Mouse (Mus musculus) ES-E14 (cell line): Measurements from ENCODE around the gene Fkbp14. TPM values are rescaled to one million over a fixed set of nuclear protein-coding genes. Genes with fewer than 3 reads are reported as not detected.

ENCODE experiments used
- DNase-seq: peaks from one replicate; pipeline ENCODE4 v3.0.0-alpha.2; 2013; ENCODE audit warnings: low read depth, low spot score
- H3K27ac ChIP-seq: 2 replicates; pipeline ENCODE4 v1.5.1; 2012; ENCODE audit warnings: low read depth, mild to moderate bottlenecking, low read length, moderate library complexity, mixed read lengths; ENCODE audit not compliant: poor library complexity, insufficient read depth, severe bottlenecking
- H3K36me3 ChIP-seq: 2 replicates; pipeline ENCODE4 v1.6.1; 2012; ENCODE audit warnings: mild to moderate bottlenecking, low read length, moderate library complexity, mixed read lengths; ENCODE audit not compliant: control insufficient read depth, poor library complexity, insufficient read depth, severe bottlenecking
- H3K4me1 ChIP-seq, 2 experiments: fragments of 150-350 bp in 1 of 2; sonication (generic) in 1 of 2; 2 replicates each; pipeline ENCODE4 v1.6.1; 2012; ENCODE audit warnings: low read length in 2 of 2, mild to moderate bottlenecking in 1 of 2, mixed read lengths in 1 of 2; ENCODE audit not compliant: control insufficient read depth in 2 of 2, insufficient read depth in 2 of 2, poor library complexity in 1 of 2
- H3K4me3 ChIP-seq, 2 experiments: fragments of 150-350 bp in 1 of 2; sonication (generic) in 1 of 2; 2 replicates each; pipeline ENCODE4 v1.5.1; 2012; ENCODE audit warnings: low read length in 2 of 2, low read depth in 1 of 2, mild to moderate bottlenecking in 1 of 2, mixed read lengths in 1 of 2; ENCODE audit not compliant: insufficient read depth in 1 of 2, poor library complexity in 1 of 2, severe bottlenecking in 1 of 2
- H3K9ac ChIP-seq: 2 replicates; pipeline ENCODE4 v1.6.1; 2012; ENCODE audit warnings: low read depth, mild to moderate bottlenecking, low read length, mixed read lengths; ENCODE audit not compliant: poor library complexity, insufficient read depth, severe bottlenecking
- H3K9me3 ChIP-seq: fragments of 150-350 bp; sonication (generic); 2 replicates; pipeline ENCODE4 v1.6.1; 2012; ENCODE audit warnings: low read depth, mild to moderate bottlenecking, low read length; ENCODE audit not compliant: control insufficient read depth, insufficient read depth
- CHD2 ChIP-seq: IDR thresholded peaks from 2 replicates; pipeline ENCODE4 v1.6.1; 2014; ENCODE audit warnings: mild to moderate bottlenecking, low read depth, low read length, inconsistent platforms
- HCFC1 ChIP-seq: IDR thresholded peaks from 2 replicates; pipeline ENCODE4 v1.6.1; 2012; ENCODE audit warnings: low read length, inconsistent platforms, borderline replicate concordance; ENCODE audit not compliant: insufficient read depth
- MAFK ChIP-seq: IDR thresholded peaks from 2 replicates; pipeline ENCODE4 v1.6.1; 2014; ENCODE audit warnings: mild to moderate bottlenecking, low read depth, low read length, inconsistent platforms; ENCODE audit not compliant: insufficient read depth
- ZC3H11A ChIP-seq: IDR thresholded peaks from 2 replicates; pipeline ENCODE4 v1.6.1; 2012; ENCODE audit warnings: low read depth, mild to moderate bottlenecking, inconsistent platforms, low read length, borderline replicate concordance
- ZNF384 ChIP-seq: IDR thresholded peaks from 2 replicates; pipeline ENCODE4 v1.6.1; 2012; ENCODE audit warnings: low read depth, low read length, inconsistent platforms
- in situ Hi-C, 2 experiments: fragments of 600-800 bp; cut with MboI; formaldehyde crosslinking; loops; one replicate each; pipeline ENCODE4 v1.15.1; 2025; ENCODE audit warnings: low sequenced_read_pairs in 2 of 2, inconsistent platforms in 1 of 2; ENCODE audit not compliant: unreplicated experiment in 2 of 2
- total RNA-seq: library from RNA; depleted of rRNA; stranded (reverse); fragments of 300-350 nt; gene quantifications from 2 replicates; pipeline ENCODE4 v1.2.3, GENCODE M21; 2012

Fkbp14 gene
- total RNA-seq, 1 experiment: 7.6 TPM

DNA sequence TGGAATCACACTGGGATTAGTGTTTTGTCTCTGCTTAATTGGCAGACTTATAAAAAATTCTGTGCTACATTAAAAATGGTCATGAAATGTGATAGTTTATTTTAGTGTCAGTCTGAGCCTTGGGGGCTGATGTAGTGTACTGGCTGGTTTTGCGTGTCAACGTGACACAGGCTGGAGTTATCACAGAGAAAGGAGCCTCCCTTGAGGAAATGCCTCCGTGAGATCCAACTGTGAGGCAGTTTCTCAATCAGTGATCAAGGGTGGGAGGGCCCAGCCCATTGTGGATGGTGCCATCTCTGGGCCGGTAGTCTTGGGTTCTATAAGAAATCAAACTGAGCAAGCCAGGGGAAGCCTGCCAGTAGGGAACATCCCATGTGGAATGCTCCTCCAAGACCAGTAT is 9.1 kb upstream of the Fkbp14 start:
- no peak for TF ChIP-seq MAFK
- no peak for TF ChIP-seq ZC3H11A
- no peak for TF ChIP-seq ZNF384
- no peaks in the 10 kb centered on the region for H3K9me3 ChIP-seq
- H3K4me3 ChIP-seq: no peak overlapping the region
- no peak for DNase-seq
- H3K27ac ChIP-seq: no peak overlapping the region
- H3K9ac ChIP-seq: no peak overlapping the region
- H3K36me3 ChIP-seq: no peaks in the 10 kb centered on the region
- H3K4me1 ChIP-seq: no peaks in the 10 kb centered on the region
- in situ Hi-C loops: no loop called here

DNA sequence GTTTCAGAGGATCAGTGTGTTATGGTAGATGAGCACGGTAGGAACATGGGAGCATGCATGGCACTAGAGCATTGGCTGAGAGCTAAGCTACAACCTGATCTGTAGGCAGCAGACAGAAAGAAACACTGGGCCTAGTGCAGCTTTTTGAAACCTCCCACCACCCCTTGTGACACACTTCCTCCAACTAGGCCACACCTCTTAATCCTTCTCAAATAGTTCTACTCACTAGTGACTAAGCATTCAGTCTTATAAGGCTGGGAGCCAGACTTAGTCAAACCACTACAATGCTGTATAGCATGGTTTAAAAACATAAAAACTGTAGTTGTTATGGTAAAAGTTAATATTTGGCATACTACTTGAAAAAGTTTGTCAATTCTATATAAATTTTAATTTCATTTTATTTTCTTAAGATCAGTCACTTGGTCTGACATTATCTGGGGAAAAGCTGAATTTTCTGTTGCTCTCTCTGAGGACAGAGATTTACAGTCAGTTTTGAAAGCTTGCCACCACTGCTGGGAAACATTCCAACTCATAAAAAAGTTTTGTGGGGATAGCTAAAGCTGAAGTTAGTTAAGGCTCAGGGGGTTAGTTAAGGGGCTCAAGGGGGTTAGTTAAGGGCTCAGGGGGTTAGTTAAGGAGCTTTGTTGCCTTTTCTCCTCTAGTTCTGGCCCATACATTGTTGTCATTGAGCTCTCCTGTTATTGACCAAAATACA is 7.0 kb upstream of the Fkbp14 start:
- H3K36me3 ChIP-seq: no peaks in the 10 kb centered on the region
- TF ChIP-seq ZNF384 (no peak), ZC3H11A (no peak), HCFC1 (no peak), CHD2 (no peak), MAFK (no peak)
- no peaks in the 10 kb centered on the region for H3K9me3 ChIP-seq
- H3K4me1 ChIP-seq: no peaks in the 10 kb centered on the region
- H3K9ac ChIP-seq: no peak overlapping the region
- H3K4me3 ChIP-seq: no peak overlapping the region
- no peak overlapping the region for H3K27ac ChIP-seq
- in situ Hi-C loops: no loop called here
- DNase-seq: no peak

DNA sequence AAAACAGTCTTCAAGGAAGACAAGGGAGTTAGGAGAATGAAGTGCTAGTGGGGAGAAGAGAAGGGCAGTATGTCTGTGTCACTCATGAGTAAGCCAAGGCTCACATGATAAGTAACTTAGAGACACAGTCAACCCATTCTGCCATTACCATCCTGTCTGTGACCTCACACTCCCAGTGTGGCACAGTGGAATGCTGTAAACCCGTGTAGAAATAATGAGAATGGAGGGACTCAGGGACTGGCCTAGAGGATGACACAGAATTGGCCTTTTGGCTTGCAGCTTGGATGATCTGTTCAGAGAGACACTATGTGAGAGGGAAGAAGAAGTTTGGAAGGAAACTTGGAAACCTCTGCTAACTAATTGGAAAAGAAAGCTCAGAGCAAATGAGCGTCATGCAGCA is 5.8 kb upstream of the Fkbp14 start:
- DNase-seq: no peak
- Histone ChIP-seq H3K9ac (no peak overlapping the region), H3K9me3 (no peaks in the 10 kb centered on the region), H3K4me1 (no peaks in the 10 kb centered on the region), H3K4me3 (no peak overlapping the region), H3K27ac (no peak overlapping the region), H3K36me3 (no peaks in the 10 kb centered on the region)
- in situ Hi-C loops: no loop called here
- TF ChIP-seq ZC3H11A (no peak), MAFK (no peak), CHD2 (no peak), HCFC1 (no peak), ZNF384 (no peak)

DNA sequence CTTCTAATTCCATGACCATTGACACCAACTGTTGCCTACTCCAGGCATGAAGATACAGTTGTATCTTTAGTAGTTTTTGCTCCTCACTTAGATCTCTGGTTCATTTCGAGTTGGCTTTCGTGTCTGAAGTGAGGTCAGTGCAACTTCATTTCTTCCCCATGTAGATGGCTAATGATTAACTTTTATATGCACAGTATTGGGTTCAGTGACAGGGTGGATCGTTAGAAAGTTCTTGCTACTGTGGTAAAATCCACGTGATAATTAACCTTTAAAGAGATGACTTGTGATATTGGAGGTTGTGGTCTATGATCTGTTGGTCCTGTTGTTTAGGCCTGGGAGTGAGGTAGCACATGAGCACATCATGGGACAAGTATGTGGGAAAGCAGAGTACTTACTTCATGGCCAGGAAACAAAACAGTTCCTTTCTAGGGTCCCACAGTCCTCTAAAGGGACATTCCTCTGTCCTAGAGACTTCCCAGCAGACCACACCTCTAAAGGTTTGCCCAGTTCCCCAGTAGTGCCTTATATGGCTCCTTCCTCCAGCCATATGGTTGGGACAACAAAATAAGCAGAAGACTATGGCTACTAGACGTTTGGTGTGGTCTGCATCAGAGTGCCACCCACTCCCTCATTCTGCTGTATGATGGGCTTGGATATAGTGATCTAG is 3.7 kb upstream of the Fkbp14 start:
- H3K4me1 ChIP-seq: no peaks in the 10 kb centered on the region
- no peak overlapping the region for H3K27ac ChIP-seq
- H3K4me3 ChIP-seq: no peak overlapping the region
- no peaks in the 10 kb centered on the region for H3K36me3 ChIP-seq
- no peak overlapping the region for H3K9ac ChIP-seq
- H3K9me3 ChIP-seq: no peaks in the 10 kb centered on the region
- TF ChIP-seq ZC3H11A: no peak
- TF ChIP-seq CHD2: no peak
- TF ChIP-seq MAFK: no peak
- TF ChIP-seq ZNF384: no peak
- TF ChIP-seq HCFC1: no peak
- in situ Hi-C loops: no loop called here
- no peak for DNase-seq
